Mouse (Mus musculus): Measurements from ENCODE around the gene Glrb. TPM values are rescaled to one million over a fixed set of nuclear protein-coding genes. Genes with fewer than 3 reads are reported as not detected.

Glrb gene
- 2.4 and 3.9 TPM in 2 replicates for polyA plus RNA-seq (2015; fragmentation: Nextera tagmentation; extraction: Ambion mirVana)

- under 1% methylated on average over 75 of the region's 76 CpGs for WGBS
- Histone ChIP-seq H3K9ac (peak within 1 kb of the TSS; percentile 67), H3K36me3 (no peaks in the 10 kb centered on the region), H3K4me3 (replicated peaks) (peak within 1 kb of the TSS; percentile 63), H3K27ac (no peak within 1 kb of the TSS), H3K4me1 (replicated peaks) (no peaks in the 10 kb centered on the region), H3K27me3 (replicated peaks) (0 out of 2 replicates have a peak, but pooled peaks cover 2% of the 10 kb centered on the region), H3K9me3 (no peaks in the 10 kb centered on the region), H3K4me2 (replicated peaks) (peak within 1 kb of the TSS; percentile 96)
- ATAC-seq = peak; percentile 94
These were observed at the start of gene Glrb for GRCm38 (mm10) chr3:80913111-80913778. Gene Glrb, minus strand, starts transcription at chr3:80913660.

GRCm38 (mm10) chr3:80959965-80960364, 46.5 kb upstream of the Glrb start:
- no peaks in the 10 kb centered on the region for H3K36me3 ChIP-seq
- no peak overlapping the region for H3K27ac ChIP-seq
- no peak for ATAC-seq
- H3K4me2 ChIP-seq (replicated peaks) = no peak overlapping the region
- no peak overlapping the region for H3K4me3 ChIP-seq (replicated peaks)
- H3K4me1 ChIP-seq (replicated peaks) = no peaks in the 10 kb centered on the region
- no peak overlapping the region for H3K9ac ChIP-seq
- H3K27me3 ChIP-seq (replicated peaks) = no peaks in the 10 kb centered on the region
- no peaks in the 10 kb centered on the region for H3K9me3 ChIP-seq

GRCm38 (mm10) chr3:80958591-80958990, 45.1 kb upstream of the Glrb start:
- Histone ChIP-seq H3K4me1 (replicated peaks) (no peaks in the 10 kb centered on the region), H3K27ac (no peak overlapping the region), H3K9me3 (no peaks in the 10 kb centered on the region), H3K27me3 (replicated peaks) (no peaks in the 10 kb centered on the region), H3K36me3 (no peaks in the 10 kb centered on the region), H3K9ac (no peak overlapping the region), H3K4me3 (replicated peaks) (no peak overlapping the region), H3K4me2 (replicated peaks) (no peak overlapping the region)
- peak; percentile 59 for ATAC-seq
- WGBS = 31% methylated on average over 1 of the region's 1 CpGs

- Histone ChIP-seq H3K4me2 (replicated peaks) (peak overlapping the region; percentile 96), H3K4me3 (replicated peaks) (peak overlapping the region; percentile 63), H3K36me3 (no peaks in the 10 kb centered on the region), H3K27ac (no peak overlapping the region), H3K9ac (peak overlapping the region; percentile 67), H3K4me1 (replicated peaks) (no peaks in the 10 kb centered on the region), H3K27me3 (replicated peaks) (0 out of 2 replicates have a peak, but pooled peaks cover 2% of the 10 kb centered on the region), H3K9me3 (no peaks in the 10 kb centered on the region)
- ATAC-seq = no peak; the same call in 1 of the 2 replicates
- WGBS = 28% methylated on average over 6 of the region's 6 CpGs
These were observed 372 bp upstream of the Glrb start for GRCm38 (mm10) chr3:80913779-80914284.

- no peak overlapping the region for H3K4me2 ChIP-seq (replicated peaks)
- H3K4me1 ChIP-seq (replicated peaks) = peaks cover 4% of the 10 kb centered on the region; the same call in 1 of the 2 replicates
- no peaks in the 10 kb centered on the region for H3K27me3 ChIP-seq (replicated peaks)
- WGBS = 70% methylated on average over 5 of the region's 5 CpGs
- no peak overlapping the region for H3K9ac ChIP-seq
- H3K9me3 ChIP-seq = no peaks in the 10 kb centered on the region
- no peak overlapping the region for H3K4me3 ChIP-seq (replicated peaks)
- no peaks in the 10 kb centered on the region for H3K36me3 ChIP-seq
- no peak for ATAC-seq
- no peak overlapping the region for H3K27ac ChIP-seq
These were observed 18.5 kb downstream of the Glrb start for GRCm38 (mm10) chr3:80894745-80895480.

- H3K4me3 ChIP-seq (replicated peaks) = no peak overlapping the region
- H3K36me3 ChIP-seq = no peaks in the 10 kb centered on the region
- no peak overlapping the region for H3K9ac ChIP-seq
- no peak overlapping the region for H3K4me2 ChIP-seq (replicated peaks)
- ATAC-seq = no peak
- H3K27me3 ChIP-seq (replicated peaks) = no peaks in the 10 kb centered on the region
- 93% methylated on average over 5 of the region's 5 CpGs for WGBS
- H3K27ac ChIP-seq = no peak overlapping the region
- H3K9me3 ChIP-seq = no peaks in the 10 kb centered on the region
- peaks cover 4% of the 10 kb centered on the region; the same call in 1 of the 2 replicates for H3K4me1 ChIP-seq (replicated peaks)
These were observed 19.1 kb downstream of the Glrb start for GRCm38 (mm10) chr3:80894328-80894727.

- Histone ChIP-seq H3K4me2 (replicated peaks) (no peak overlapping the region), H3K9ac (no peak overlapping the region), H3K27me3 (replicated peaks) (no peaks in the 10 kb centered on the region), H3K4me1 (replicated peaks) (peaks cover 4% of the 10 kb centered on the region; the same call in 1 of the 2 replicates), H3K27ac (no peak overlapping the region), H3K4me3 (replicated peaks) (no peak overlapping the region), H3K36me3 (no peaks in the 10 kb centered on the region), H3K9me3 (no peaks in the 10 kb centered on the region)
- ATAC-seq = no peak
- 28% methylated on average over 4 of the region's 4 CpGs for WGBS
These were observed 20.3 kb downstream of the Glrb start for GRCm38 (mm10) chr3:80893055-80893690.

GRCm38 (mm10) chr3:80891087-80891486, 22.4 kb downstream of the Glrb start:
- 36% methylated on average over 4 of the region's 4 CpGs for WGBS
- no peak for ATAC-seq

GRCm38 (mm10) chr3:80885174-80885573, 28.3 kb downstream of the Glrb start:
- 52% methylated on average over 1 of the region's 1 CpGs for WGBS
- Histone ChIP-seq H3K9ac (no peak overlapping the region), H3K36me3 (no peaks in the 10 kb centered on the region), H3K27ac (no peak overlapping the region), H3K4me3 (replicated peaks) (no peak overlapping the region), H3K4me1 (replicated peaks) (no peaks in the 10 kb centered on the region; the same call in 1 of the 2 replicates), H3K4me2 (replicated peaks) (no peak overlapping the region), H3K9me3 (no peaks in the 10 kb centered on the region), H3K27me3 (replicated peaks) (no peaks in the 10 kb centered on the region)
- ATAC-seq = no peak

More at GRCm38 (mm10) chr3:80891087-80891486, 22.4 kb downstream of the Glrb start:
- no peaks in the 10 kb centered on the region for H3K27me3 ChIP-seq (replicated peaks)
- H3K9me3 ChIP-seq = no peaks in the 10 kb centered on the region
- H3K4me2 ChIP-seq (replicated peaks) = no peak overlapping the region
- H3K9ac ChIP-seq = no peak overlapping the region
- no peak overlapping the region for H3K4me3 ChIP-seq (replicated peaks)
- no peaks in the 10 kb centered on the region for H3K36me3 ChIP-seq
- H3K4me1 ChIP-seq (replicated peaks) = peaks cover 4% of the 10 kb centered on the region; the same call in 1 of the 2 replicates
- H3K27ac ChIP-seq = no peak overlapping the region

- Histone ChIP-seq H3K4me2 (replicated peaks) (no peak overlapping the region), H3K36me3 (no peaks in the 10 kb centered on the region), H3K27ac (no peak overlapping the region), H3K27me3 (replicated peaks) (no peaks in the 10 kb centered on the region), H3K9ac (no peak overlapping the region), H3K4me3 (replicated peaks) (no peak overlapping the region), H3K4me1 (replicated peaks) (no peaks in the 10 kb centered on the region; the same call in 1 of the 2 replicates), H3K9me3 (no peaks in the 10 kb centered on the region)
- ATAC-seq = no peak
- 41% methylated on average over 6 of the region's 6 CpGs for WGBS
These were observed 29.9 kb downstream of the Glrb start for GRCm38 (mm10) chr3:80883601-80884000.

- no peak overlapping the region for H3K27ac ChIP-seq
- ATAC-seq = no peak
- no peak overlapping the region for H3K9ac ChIP-seq
- no peak overlapping the region for H3K4me2 ChIP-seq (replicated peaks)
- no peaks in the 10 kb centered on the region for H3K9me3 ChIP-seq
- H3K36me3 ChIP-seq = no peaks in the 10 kb centered on the region
- H3K27me3 ChIP-seq (replicated peaks) = no peaks in the 10 kb centered on the region
- no peaks in the 10 kb centered on the region; the same call in 1 of the 2 replicates for H3K4me1 ChIP-seq (replicated peaks)
- H3K4me3 ChIP-seq (replicated peaks) = no peak overlapping the region
- WGBS = 90% methylated on average over 6 of the region's 6 CpGs
These were observed 32.7 kb downstream of the Glrb start for GRCm38 (mm10) chr3:80880660-80881293.

GRCm38 (mm10) chr3:80878571-80878970, 34.9 kb downstream of the Glrb start:
- no peak overlapping the region for H3K9ac ChIP-seq
- no peaks in the 10 kb centered on the region for H3K9me3 ChIP-seq
- WGBS = 43% methylated on average over 5 of the region's 5 CpGs
- H3K4me2 ChIP-seq (replicated peaks) = no peak overlapping the region
- H3K4me3 ChIP-seq (replicated peaks) = no peak overlapping the region
- H3K27ac ChIP-seq = no peak overlapping the region
- H3K4me1 ChIP-seq (replicated peaks) = no peaks in the 10 kb centered on the region
- ATAC-seq = no peak
- no peaks in the 10 kb centered on the region for H3K27me3 ChIP-seq (replicated peaks)
- no peaks in the 10 kb centered on the region for H3K36me3 ChIP-seq

Data from intestine, embryonic 15.5 days (tissue).